Mouse (Mus musculus): ENCODE data around the gene Gamt.

The Gamt gene

DNA sequence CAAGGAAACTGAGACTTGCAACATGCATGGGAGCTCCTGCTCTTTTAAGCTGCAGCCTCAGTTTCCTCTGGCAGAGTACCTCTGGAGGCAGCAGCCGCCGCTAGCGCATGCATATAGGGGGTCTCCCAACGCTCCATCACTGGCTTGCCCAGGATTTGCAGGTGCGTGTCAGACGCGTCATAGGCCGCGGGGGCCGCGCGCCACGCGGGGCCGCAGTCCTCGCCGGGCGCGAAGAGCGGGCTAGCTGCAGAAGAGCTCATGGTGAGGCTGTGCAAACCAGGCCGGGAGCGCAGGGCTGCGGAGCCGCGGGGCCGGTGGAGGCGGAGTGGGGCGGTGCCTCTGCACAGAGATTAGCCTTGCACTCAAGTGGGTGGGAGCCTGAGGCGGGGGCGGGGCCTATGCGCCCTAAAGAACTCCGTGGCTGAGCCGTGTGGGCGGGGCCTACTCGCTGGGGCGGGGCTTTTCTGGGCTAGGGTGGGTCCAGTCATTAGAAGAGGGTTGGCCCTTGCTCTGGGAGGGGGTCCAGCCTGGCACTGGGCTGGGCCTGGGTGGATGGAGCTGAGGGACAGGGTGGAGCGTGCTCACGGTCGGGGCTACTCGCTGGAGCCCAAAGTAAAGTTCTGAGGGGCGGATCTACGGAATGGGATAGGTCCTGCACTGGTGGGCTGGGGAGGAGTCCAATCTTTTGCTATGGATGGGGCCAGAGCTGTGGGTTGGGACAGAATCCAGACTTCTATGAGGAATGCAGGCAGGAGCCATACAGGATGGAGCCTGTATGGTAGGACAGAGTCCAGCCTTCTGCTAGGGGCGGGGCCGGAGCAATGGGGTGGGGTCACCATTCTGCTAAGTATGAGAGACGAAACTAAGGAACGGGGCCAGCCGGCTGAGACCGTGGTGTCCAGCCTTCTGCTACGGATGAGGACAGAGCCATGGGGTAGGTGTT lies at the start of gene Gamt, which contains the start of gene Dazap1:
Gamt (minus strand) TSS at position 371 of the 943 bp plus-strand sequence.
Dazap1 (plus strand) TSS at position 845 of the 943 bp plus-strand sequence.
- DNase-seq (ENCODE audit: low read depth) = peak; percentile 97

DNA sequence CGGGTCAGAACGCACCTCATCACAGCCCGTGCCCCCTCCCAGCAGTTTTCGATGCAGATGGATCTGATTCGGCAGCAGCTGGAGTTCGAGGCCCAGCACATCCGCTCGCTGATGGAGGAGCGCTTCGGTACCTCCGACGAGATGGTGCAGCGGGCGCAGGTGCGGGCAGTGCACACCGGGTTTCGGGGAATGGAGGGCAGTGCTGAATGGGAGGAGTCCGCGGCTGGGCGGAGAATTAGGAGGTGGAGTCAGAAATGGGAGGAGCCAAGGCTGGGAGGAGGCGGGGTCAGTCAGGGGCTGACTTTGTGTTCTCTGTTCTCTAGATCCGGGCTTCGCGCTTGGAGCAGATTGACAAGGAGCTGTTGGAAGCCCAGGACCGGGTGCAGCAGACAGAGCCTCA lies 44.0 kb upstream of the Gamt start:
- peak; percentile 86 for DNase-seq (ENCODE audit: low read depth)

DNA sequence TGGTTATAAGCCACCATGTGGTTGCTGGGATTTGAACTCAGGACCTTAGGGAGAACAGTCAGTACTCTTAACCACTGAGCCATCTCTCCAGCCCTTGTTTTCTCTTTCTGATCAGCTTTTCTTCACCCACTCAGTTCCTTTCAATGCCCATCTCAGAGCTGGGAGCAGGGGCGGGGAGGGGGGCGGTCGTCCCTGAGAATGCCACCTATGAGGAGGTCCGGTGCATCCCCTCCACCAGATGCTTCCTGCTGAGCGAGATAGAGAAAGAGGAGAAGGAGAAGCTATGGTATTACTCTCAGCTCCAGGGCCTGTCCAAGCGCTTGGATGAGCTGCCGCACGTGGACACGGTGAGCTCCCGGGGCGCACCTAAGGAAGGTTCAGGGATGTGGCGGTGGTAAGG lies 43.6 kb upstream of the Gamt start:
- DNase-seq (ENCODE audit: low read depth) = no peak

DNA sequence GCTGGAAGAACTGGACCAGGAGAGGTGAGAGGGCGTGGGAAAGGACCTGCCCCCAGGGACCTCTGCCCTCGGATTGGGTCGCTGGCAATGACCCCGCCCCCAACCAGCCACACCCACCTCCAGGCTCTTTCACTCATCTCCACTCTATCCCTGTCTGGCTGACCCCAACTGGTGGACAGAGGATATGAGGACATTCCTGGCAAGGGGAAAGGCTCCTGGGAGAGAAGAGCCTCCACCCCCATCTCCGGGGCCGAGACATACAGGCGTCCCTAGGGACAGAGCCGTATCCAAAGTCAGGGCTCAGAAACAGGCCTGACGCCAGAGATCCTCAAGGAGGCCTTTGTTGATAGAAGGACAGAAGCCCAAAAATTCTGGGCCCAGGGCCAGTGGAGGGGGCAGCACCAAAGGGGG lies 41.7 kb upstream of the Gamt start:
- no peak for DNase-seq (ENCODE audit: low read depth)

DNA sequence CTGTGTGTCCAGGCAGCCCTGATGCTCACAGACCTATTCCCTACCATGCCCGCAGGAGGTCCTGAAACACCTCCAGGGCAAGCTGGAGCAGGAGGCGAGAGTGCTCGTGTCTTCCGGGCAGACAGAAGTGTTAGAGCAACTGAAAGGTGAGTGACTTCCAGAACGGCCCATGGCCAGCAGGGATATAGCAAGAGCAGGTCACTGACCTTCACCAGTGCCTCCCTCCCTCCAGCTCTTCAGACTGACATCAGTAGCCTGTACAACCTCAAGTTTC lies 41.2 kb upstream of the Gamt start:
- no peak for DNase-seq (ENCODE audit: low read depth)

DNA sequence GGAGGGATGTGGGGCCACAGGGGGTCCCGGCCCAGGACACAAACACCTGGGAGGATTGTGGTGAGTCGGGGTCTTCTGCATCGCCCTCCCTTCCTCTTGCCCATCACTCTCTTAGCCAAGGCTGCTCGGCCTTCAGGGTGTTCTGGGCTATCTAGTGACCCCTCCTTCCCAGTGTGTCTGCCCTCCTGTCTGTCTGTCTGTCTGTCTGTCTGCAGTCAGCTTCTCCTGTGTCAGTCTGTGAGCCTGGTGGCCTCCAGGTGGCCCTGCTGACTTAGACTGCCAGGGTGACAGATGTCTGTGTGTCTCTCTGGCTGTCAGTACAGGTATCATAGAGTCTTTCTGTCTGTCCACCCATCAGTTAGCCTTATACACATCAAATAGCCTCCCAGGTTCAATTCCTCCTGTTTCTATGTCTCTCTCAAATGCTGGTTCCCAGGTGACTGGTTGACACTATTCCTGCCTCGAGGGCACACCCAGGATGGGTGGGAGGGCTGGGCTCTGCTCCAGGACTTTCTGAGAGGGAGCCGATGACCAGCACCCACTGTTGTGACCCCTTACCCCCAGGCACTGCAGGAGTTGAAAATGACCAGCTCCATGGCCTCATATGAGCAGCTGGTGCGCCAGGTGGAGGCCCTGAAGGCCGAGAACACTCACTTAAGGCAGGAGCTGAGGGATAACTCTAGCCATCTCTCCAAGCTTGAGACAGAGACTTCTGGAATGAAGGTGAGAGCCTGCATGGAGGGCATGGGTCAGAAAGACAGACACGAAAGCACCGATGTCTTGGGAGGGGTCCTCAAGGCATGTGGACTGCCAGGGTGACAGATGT lies 40.7 kb upstream of the Gamt start:
- no peak for DNase-seq (ENCODE audit: low read depth)

DNA sequence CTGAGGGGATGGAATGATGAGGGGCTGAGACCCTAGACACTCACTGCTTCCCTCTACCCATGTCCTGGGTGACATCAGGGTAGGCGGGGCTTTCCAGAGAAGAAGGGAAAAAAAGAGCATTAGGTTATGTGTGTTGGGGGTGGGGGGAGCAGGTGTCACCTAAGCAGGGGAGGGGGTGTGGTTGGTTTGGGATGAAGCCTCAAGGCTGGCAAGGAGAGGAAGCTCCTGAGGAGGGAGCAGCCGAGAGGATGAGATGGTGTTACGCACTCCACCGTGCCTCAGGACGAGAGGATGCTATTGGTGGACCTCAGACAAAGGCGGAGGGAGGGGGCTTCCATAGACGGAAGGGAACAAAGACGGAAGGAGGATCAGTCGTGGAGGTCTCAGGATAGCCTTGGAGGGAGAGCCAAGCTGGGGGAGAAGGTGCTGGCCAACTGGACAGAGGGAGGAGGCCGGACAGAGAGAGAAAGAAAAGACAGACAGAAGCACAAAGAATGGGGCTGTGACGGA lies 39.9 kb upstream of the Gamt start:
- no peak for DNase-seq (ENCODE audit: low read depth)

DNA sequence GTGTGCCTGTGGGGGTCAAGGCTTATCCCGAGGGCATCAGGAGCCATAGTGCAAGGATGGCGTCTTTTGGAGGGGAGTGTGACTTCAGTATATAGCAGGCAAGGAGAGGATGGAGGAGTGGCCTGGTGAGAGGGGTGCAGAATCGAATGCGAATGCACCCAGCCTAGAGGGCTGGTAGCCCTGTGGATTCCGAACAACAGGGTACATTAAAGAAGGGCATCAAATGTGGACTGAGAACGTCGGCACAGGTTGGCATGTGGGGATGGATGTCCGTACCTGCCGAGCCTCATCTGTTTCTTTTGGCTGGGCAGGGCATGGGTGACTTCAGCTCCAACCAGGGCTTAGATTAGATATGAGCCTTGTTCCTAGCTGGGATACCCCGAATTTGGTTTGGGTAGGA lies 39.0 kb upstream of the Gamt start:
- DNase-seq (ENCODE audit: low read depth) = no peak

DNA sequence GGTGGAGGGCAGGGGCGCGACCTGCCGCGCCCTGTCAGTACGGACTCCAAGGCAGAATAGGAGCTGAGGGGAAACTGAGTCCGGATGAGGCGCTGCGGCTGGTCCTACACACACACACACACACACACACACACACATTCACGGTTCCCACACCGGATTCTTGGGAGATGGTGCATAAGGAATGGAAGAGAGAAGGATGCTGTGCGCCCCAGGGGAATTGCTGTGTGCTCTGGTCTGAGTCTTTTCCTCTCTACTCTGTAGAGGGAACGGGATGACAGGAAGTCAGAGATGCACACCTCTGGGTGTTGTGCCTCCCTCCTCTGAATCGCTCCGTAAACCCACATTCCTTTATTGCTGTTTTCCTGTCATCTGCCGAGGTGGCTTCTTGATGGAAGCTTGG lies 38.5 kb upstream of the Gamt start:
- no peak for DNase-seq (ENCODE audit: low read depth)

DNA sequence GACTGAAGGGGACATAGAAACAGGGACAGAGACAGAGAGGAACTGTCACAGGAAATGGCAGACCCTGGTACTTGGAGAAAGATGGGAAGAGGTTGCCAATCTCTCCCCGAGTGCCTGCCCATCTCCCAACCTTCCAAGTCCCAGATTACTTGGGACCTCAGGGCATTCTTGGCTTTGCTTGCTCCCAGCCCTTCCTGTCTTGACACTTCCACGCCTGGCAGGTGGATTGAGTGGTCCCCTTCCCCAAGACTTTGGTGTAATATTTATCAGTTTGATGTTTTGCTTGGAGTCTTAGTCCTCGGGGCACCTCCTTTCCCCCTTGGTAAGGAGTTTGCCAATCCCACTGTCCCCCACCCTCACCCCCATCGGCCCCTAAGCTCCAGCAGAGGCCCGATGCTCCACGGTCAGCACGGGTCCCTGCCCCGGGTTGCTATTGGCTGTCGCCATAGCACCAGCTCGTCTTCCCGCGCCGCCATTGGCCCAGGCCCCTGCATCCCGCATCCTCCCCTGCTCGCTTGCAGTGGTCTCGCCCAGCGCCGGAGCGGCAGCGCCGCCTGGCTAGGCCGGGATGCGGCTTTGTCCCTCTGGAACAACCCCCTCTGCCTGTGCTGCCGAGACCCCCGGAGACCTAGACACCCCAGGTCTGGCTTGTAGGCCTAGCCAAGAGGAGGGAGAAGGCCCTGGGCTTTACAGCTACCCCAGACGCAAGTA lies 37.9 kb upstream of the Gamt start:
- no peak for DNase-seq (ENCODE audit: low read depth)

DNA sequence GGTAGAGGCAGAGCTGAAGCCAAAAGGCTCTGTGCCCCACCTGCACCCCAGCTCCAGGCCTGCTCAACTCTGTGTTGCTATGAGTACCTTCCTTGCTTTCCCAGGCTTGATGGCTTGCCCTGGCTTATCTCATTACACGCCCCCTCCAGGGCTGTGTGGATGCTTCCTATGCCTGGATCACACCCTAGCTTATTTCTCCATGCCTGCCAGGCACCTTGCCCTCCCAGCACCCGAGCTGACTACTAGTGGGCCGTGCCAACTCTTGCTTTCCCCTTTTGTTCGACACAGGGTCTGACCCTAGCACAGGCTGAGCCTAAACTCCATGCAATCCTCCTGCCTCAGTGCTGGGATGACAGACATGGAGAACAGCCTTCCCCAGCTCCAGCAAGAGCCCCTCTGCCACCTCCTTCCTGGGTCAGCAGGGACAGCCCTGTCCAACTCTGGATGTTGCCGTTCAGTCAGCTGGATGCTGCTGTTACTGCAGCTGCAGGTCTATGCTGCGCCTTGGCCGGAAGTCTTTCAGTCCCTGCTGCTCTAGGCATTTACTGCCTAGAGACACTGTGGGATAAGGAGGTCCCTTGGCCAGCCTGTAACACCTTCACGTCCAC lies 36.8 kb upstream of the Gamt start:
- DNase-seq (ENCODE audit: low read depth) = no peak

DNA sequence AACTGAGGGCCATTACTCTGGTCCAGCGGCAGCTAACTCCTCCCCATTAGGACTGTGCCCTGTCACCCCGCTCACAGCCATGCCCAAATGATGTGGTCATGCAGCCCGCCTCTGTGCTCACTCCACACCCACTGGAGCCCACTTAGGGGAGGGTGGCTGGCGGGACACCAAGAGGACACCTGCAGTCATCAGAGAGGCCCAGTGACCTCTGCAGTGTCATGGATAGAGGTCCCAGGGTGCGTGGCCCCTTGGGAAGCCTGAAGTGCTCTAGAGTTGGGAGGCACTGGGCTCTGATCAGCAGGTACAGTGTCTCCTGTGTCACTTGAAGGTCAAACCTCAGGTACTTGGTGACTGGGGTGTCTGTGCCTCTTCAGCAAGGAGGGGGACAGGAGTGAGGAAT lies 36.0 kb upstream of the Gamt start:
- no peak for DNase-seq (ENCODE audit: low read depth)

DNA sequence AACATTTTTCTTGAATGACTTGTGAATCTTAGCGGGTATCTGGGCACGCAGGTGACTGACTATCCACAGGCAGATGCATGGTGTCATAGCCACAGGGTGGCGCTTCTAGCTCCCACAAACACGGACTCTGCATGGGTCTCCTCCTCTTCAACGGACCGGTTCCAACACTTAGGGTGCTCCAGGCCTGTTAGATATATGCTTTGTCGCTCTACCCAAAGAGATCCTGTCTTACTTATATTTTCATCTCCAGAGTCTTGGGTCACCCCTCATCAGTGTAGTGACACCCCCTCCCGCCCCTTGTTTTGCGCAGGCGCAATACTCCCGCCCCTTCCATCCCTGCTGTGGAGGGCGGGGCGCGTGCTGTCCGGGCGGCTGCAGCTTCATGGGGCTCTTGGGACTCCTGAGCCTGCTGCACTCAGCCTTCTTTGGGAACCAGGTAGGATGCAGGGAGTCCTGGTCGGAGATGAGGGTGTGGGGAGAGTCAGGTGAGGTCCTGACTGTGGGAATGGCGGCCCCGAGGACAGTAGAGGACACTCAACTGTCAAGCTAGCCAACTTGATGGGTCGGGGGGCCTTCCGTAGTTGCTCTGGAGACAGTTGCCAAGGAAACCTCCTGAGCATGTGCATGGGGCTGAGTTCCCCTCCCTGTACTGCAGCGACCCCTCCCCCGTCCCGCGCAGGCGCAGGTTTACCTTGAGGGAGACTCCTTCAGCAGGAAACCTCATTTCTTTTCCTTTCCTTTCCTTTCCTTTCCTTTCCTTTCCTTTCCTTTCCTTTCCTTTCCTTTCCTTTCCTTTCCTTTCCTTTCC lies 35.0 kb upstream of the Gamt start, which contains the start of gene Apc2:
Apc2 (plus strand) TSS at position 360 of the 808 bp plus-strand sequence.
- DNase-seq (ENCODE audit: low read depth) = peak; percentile 87

DNA sequence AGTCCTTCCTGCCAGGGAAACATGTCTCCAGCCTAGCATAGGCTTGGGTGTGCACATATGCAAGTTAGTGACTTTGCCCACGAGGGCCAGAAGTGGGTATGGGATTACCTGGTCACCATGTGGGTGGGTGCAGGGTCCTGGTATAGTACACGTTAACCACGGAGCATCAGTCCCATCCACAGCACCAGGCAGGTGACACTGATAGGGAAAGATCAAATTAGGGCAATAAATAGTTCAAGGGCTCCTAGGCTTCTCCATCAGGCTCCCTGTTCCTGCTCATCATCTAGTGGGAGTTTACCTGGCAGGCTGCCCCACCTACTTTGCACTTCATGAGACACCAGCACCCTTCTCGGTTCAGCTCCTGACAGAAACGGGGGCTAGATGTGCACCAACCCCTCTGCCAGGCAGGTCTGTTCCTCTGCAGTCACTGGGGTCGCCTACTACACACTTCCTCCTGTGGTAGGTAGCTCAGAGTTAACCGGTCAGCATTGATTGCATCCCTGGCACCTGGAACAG lies 34.0 kb upstream of the Gamt start:
- DNase-seq (ENCODE audit: low read depth) = no peak

DNA sequence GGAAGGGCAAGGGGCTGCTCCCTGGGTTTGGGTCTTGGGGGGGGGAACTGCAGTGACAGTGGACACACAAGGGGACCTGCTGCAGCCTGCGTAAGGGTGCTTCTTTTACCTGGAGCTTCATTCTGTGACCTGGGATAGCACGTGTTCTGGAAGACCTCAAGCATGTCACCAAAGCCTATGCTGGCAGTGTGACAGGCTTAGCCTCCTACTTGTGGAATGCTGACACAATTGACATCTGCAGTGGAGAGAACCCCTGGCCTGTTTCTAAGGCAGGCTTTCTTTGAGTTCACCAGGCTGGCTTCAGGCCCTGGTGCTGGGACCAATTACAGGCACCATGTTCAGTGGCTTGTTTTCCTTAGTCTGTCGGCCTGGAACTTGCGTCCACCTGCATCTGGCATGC lies 33.5 kb upstream of the Gamt start:
- no peak for DNase-seq (ENCODE audit: low read depth)

DNA sequence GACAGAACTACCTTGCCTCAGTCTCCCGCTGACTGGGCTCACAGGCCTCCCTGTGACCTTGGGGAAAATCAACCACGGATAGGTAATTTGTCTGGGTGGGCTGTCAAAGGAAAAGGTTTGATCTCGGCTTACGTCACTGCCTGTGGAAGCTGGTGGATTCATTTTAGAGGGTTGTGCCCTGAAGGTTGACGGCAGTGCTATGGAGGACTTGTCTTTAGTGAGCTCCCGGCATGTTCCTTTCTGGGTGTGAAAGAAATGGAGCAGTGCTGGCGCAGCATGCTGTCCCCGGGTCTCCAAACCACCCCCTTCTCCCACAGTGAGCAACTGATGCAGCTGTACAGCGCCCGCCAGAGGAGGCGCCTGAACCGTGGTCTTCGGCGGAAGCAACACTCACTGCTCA lies 32.5 kb upstream of the Gamt start:
- peak; percentile 61 for DNase-seq (ENCODE audit: low read depth)

DNA sequence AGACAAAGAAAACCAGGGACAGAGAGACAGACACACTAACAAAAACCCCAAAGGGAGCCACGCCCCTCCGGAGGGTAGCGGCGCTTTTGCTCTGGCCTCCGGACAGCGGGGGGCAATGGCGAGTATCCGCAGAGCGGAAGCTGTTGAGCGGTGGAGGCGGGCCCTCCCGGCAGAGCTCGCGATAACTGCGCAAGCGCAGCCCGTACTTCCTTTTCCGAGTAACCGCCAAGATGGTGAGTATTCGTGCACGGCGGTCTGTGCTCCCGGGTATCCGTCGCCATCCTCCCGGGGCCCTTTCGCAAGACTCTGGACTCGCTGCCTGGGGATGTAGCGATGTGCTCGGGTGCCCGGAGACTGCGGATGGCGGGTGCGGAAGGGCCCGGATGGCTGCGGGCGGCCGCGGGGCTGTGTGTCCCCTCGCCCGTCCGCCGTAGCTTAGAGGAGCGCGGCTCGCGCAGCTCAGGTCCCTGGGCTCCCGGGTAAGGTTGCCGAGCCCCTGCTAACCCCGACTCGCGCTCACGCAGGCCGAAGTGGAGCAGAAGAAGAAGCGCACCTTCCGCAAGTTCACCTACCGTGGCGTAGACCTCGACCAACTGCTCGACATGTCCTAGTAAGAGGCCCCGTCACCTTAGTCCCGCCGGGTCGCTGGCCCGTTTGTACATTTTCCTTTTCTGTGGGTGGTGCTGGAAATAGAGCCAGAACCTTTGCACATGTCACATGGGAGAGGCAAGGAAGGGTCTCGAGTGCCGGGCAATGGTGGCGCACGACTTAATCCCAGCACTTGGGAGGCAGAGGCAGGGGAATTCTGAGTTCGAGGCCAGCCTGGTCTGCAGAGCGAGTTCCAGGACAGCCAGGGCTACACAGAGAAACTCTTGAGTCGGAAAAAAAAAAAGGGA lies 31.7 kb upstream of the Gamt start, which contains the start of gene Rps15:
Rps15 (plus strand) TSS at position 203 of the 896 bp plus-strand sequence.
- DNase-seq (ENCODE audit: low read depth) = peak; percentile 98

DNA sequence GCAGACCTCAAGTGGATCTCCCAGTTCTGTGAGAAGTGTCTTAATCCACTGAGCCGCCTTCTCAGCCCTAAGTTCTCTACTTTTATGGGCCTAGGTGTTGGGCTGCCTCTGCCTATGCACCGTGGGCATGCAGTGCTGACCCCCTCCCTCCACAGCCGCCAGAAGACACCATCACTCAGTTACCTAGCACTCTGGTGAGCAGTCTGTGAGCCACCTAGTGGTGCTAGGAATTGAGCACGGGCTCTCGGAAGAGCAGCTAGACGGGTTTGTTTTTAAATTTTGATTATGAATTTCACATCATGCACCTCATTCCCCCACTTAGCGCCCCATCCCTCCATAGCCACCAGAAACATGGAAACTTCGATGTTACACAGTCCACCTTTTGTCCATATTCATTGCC lies 27.8 kb upstream of the Gamt start:
- no peak for DNase-seq (ENCODE audit: low read depth)

DNA sequence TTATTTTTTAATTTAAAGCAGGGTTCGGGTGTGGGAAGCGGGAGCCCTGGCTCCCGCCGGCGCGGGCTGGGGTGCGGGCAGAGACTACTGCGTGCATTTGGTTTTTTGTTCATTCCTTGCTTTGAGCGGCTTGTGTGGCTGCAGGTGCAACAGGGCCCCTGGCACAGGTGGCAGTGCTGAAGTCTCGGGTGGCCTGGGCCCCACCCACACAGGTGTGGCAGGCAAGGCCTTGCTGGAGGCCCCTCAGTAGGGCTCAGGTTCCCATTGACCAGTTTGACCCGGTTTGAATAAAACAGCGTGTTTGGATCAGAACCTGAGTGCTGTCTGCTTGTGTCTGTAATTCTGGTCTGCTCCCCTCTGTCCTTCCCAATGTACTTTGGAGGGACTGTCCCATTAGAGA lies 27.3 kb upstream of the Gamt start:
- no peak for DNase-seq (ENCODE audit: low read depth)
